Mouse (Mus musculus) hindbrain, embryonic 14.5 days (tissue): ENCODE results near the gene Gm20521. TPM values are rescaled to one million over a fixed set of nuclear protein-coding genes. Genes with fewer than 3 reads are reported as not detected.

ENCODE experiments used
- ATAC-seq: fragments of 200-750 bp; cut with Nextera tagmentation; 2 replicates; pipeline ENCODE4 v1.8.0; 2017; ENCODE audit warnings: moderate number of reproducible peaks, mild to moderate bottlenecking, moderate TSS enrichment, moderate library complexity; ENCODE audit not compliant: low FRiP score
- DNase-seq: peaks from one replicate; pipeline ENCODE4 v3.0.0-alpha.2; 2015; ENCODE audit warnings: low spot score
- H3K27ac ChIP-seq: fragments of 300-500 bp; sonication (generic); 2 replicates; pipeline ENCODE4 v1.5.1; 2014; ENCODE audit warnings: mild to moderate bottlenecking, moderate library complexity
- H3K27me3 ChIP-seq: fragments of 300-500 bp; sonication (generic); 2 replicates; pipeline ENCODE4 v1.6.1; 2014; ENCODE audit warnings: mild to moderate bottlenecking, low read length, mixed read lengths; ENCODE audit not compliant: control insufficient read depth, insufficient read depth
- H3K36me3 ChIP-seq: fragments of 300-500 bp; sonication (generic); replicated peaks from 2 replicates; pipeline ENCODE4 v1.6.1; 2014; ENCODE audit not compliant: control insufficient read depth, insufficient read depth
- H3K4me1 ChIP-seq: fragments of 300-500 bp; sonication (generic); replicated peaks from 2 replicates; pipeline ENCODE4 v1.6.1; 2014; ENCODE audit warnings: antibody characterized with exemption, low read length, mixed read lengths; ENCODE audit not compliant: control insufficient read depth, insufficient read depth
- H3K4me2 ChIP-seq: fragments of 300-500 bp; sonication (generic); replicated peaks from 2 replicates; pipeline ENCODE4 v1.6.1; 2014; ENCODE audit warnings: mild to moderate bottlenecking, moderate library complexity
- H3K4me3 ChIP-seq: fragments of 300-500 bp; sonication (generic); replicated peaks from 2 replicates; pipeline ENCODE4 v1.5.1; 2014; ENCODE audit warnings: mild to moderate bottlenecking, low read length
- H3K9ac ChIP-seq: fragments of 300-500 bp; sonication (generic); 2 replicates; pipeline ENCODE4 v1.6.1; 2014
- H3K9me3 ChIP-seq: fragments of 300-500 bp; sonication (generic); 2 replicates; pipeline ENCODE4 v1.6.1; 2016; ENCODE audit warnings: low read length; ENCODE audit not compliant: control insufficient read depth
- WGBS: fragments of 180-500 bp; shearing (Covaris S2); extraction: QIAGEN DNeasy Blood & Tissue Kit; methylation state at CpG from one replicate; pipeline ENCODE4 v1.1.7; 2014; 5-methylcytosine and 5-hydroxymethylcytosine counted together
- polyA plus RNA-seq: library from polyadenylated mRNA; unstranded; fragments of >200 nt; fragmentation: Nextera tagmentation; extraction: Ambion mirVana; gene quantifications from 2 replicates; pipeline ENCODE4 v1.2.1, GENCODE M21; 2014

Gene Gm20521
- polyA plus RNA-seq, 1 experiment from 2014 or later: not detected

DNA sequence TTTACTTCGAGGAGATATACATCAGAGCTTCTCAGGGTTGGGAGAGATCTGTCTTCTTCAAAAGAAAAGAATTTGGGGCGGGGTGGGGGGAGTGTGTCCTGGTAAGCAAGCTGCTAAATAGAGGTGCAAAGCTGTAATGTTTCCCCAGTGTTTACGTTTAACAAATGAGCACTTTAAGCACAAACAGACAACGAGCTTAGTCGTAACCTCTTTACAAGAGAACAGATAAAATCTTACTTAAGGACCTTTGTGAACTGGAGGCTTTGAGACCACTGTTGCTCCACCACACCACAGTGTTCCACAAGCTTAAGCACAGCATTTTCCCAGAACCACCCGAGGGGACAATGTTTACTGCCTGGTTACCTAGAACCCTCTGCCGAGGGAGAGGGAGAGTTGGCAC lies 44.1 kb downstream of the Gm20521 start:
- Histone ChIP-seq H3K4me1 (peaks cover 20% of the 10 kb centered on the region; the same call in 1 of the 2 replicates), H3K9ac (0 out of 2 replicates have a peak overlapping the region, but pooled peaks have one; percentile 74), H3K36me3 (no peaks in the 10 kb centered on the region), H3K27me3 (no peaks in the 10 kb centered on the region), H3K9me3 (no peaks in the 10 kb centered on the region), H3K4me2 (peak overlapping the region; percentile 83), H3K27ac (peak overlapping the region; percentile 83), H3K4me3 (peak overlapping the region; percentile 45; the same call in 1 of the 2 replicates)
- no peak for ATAC-seq
- DNase-seq: no peak
- 16% methylated on average over 7 of the region's 7 CpGs for WGBS

DNA sequence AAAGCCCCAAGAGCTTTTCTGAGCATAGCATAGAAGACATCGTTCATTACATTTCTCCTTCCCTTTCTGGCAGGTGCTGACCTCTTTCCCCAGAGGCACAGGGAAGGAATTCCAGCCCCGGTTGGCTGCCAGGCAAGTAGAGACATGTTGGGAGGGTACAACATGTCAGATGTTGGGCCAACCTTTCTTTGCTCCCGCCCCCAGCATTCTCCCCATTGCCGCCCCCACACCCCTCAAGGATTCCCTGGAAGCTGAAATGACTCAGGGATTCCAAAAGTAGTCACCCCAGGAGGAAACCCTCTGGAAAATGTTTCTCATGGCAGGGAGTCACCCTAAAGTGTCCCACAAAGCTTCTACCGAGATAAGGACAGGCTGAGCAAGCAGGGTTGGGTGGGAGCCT lies 46.6 kb downstream of the Gm20521 start:
- Histone ChIP-seq H3K36me3 (no peaks in the 10 kb centered on the region), H3K4me3 (no peak overlapping the region), H3K4me1 (peaks cover 24% of the 10 kb centered on the region), H3K27me3 (no peaks in the 10 kb centered on the region), H3K27ac (no peak overlapping the region), H3K4me2 (no peak overlapping the region), H3K9me3 (no peaks in the 10 kb centered on the region), H3K9ac (no peak overlapping the region)
- WGBS: 71% methylated on average over 5 of the region's 5 CpGs
- ATAC-seq (no peak), DNase-seq (no peak)

DNA sequence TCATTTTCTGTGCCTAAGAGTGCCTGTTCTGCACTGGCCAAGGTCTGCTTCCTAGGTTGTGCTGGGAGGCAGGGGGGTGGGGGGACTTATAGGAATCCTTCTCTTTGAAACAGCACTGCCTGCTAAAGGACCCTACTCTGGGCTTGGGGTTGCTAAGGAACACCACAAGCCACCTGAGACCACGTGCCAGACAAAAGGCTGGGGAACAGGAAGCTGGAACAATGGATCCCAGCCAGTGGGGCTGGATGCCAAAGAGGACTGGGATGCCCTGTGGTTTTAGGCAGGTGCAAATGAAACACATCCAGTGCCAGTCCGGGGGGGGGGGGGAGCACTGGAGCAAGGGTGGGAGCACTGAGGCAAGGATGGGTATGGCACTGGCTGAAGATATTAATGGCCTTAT lies 47.2 kb downstream of the Gm20521 start:
- Histone ChIP-seq H3K27me3 (no peaks in the 10 kb centered on the region), H3K27ac (0 out of 2 replicates have a peak overlapping the region, but pooled peaks have one; percentile 17), H3K9me3 (no peaks in the 10 kb centered on the region), H3K4me3 (no peak overlapping the region), H3K4me2 (no peak overlapping the region), H3K9ac (no peak overlapping the region), H3K36me3 (no peaks in the 10 kb centered on the region), H3K4me1 (peaks cover 22% of the 10 kb centered on the region)
- 19% methylated on average over 2 of the region's 2 CpGs for WGBS
- DNase-seq (no peak), ATAC-seq (no peak)

DNA sequence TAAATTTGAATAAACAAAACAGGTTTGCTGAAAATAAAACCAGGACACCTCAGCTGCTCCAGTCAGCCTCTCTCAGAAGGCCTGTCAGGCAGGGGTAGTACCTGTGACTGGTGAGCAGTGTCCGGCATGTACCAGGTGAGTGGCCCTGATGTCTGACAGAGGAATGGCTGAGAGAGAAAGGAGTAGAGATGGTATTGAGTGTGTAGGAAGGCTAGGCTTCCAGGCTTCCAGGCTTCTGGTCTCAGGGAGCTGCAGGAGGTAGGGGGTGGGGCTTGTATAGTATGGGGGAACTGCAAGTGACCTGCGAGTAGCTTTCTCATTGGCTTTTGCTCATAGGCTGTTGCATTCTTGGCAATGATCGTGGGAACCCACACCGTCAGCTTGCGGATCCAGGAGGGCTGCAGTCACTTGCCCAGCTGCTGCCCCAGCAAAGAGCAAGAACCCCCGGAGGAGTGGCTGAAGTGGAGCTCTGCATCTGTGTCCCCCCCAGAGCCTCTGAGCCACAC lies 49.5 kb downstream of the Gm20521 start, which contains the start of gene Il25:
Gene Il25, plus strand, starts transcription at position 51 of the 506 bp plus-strand sequence.
- Histone ChIP-seq H3K4me3 (no peak within 1 kb of the TSS), H3K27ac (no peak within 1 kb of the TSS), H3K9ac (no peak within 1 kb of the TSS), H3K4me1 (peaks cover 18% of the 10 kb centered on the region), H3K4me2 (peak within 1 kb of the TSS; percentile 20; the same call in 1 of the 2 replicates), H3K9me3 (no peaks in the 10 kb centered on the region), H3K27me3 (no peaks in the 10 kb centered on the region), H3K36me3 (no peaks in the 10 kb centered on the region)
- DNase-seq (peak; percentile 40), ATAC-seq (no peak)
- 32% methylated on average over 6 of the region's 6 CpGs for WGBS

DNA sequence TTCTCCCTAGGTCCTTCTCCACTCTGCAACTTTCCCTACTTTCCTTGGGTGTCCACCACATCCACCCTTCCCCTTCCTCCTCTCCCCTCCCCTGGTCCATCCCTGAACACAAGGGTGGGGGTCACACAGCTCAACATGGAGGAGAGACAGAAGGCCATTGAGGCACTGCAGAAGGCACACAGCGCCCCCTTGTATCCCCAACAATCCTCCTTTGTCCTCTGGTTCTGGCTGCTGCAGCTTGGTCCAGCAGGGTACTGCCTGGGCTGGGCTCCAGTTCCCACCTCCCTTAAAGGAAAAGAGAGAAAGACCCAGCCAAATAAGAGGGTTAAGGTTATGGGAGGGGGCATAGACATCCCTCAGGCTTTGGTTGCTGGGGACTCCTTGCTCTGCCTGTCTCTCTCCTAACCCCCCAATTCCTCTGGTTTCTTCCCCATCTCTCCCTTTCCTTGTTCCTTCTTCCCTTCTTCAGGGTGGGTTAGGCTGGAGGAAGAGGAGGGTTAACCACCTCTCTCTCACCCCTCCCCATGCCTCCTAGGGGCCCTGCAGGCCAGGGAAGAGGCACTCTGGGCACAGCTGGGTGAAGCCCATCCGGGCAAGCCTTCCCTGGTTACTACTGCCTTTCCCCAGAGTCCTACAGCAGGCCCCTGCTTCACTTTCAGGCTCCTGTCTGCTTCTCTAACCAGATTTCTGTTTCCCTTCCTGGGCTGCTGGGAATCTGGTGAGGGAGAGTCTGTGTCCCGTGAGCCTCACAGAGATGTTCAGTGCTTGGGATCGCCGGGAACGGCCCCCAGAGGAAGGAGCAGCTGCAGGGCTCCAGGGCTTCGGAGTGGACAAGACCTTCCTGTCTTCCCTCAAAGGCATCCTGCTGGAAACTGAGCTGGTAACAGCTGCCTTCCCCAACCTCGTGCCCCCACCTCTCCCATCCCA lies 52.9 kb downstream of the Gm20521 start, which contains the start of gene Cmtm5:
Gene Cmtm5, plus strand, starts transcription at position 358 of the 927 bp plus-strand sequence.
- peak within 1 kb of the TSS; percentile 50; the same call in 1 of the 2 replicates for H3K27ac ChIP-seq
- H3K36me3 ChIP-seq: no peaks in the 10 kb centered on the region
- H3K4me1 ChIP-seq: peaks cover 11% of the 10 kb centered on the region
- peak within 1 kb of the TSS; percentile 32 for H3K9ac ChIP-seq
- no peaks in the 10 kb centered on the region for H3K9me3 ChIP-seq
- H3K27me3 ChIP-seq: no peaks in the 10 kb centered on the region
- peak; percentile 63; the same call in 1 of the 2 replicates for ATAC-seq
- 0 out of 2 replicates have a peak within 1 kb of the TSS, but pooled peaks have one; percentile 9 for H3K4me2 ChIP-seq
- no peak for DNase-seq
- 29% methylated on average over 8 of the region's 8 CpGs for WGBS
- H3K4me3 ChIP-seq: no peak within 1 kb of the TSS; the same call in 1 of the 2 replicates

DNA sequence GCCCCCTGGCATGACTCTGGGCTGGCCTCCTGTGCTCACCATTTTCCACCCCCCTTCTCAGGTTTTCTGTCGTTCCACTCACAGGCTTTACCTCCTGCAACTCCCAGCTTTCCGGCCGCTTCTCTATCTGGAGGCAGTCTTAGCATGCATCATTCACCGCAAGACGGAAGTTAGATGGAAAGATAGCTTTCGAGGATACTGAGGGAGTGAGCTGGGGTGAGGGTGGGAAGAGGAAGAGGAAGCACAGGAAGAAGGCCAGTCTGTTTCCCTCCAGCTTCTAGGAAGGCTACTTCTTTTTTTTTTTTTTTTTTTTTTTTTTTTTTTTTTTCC lies 53.6 kb downstream of the Gm20521 start:
- H3K9ac ChIP-seq: peak overlapping the region; percentile 32
- no peaks in the 10 kb centered on the region for H3K9me3 ChIP-seq
- no peaks in the 10 kb centered on the region for H3K36me3 ChIP-seq
- peaks cover 11% of the 10 kb centered on the region for H3K4me1 ChIP-seq
- 66% methylated on average over 6 of the region's 6 CpGs for WGBS
- H3K27ac ChIP-seq: peak overlapping the region; percentile 50; the same call in 1 of the 2 replicates
- no peak overlapping the region; the same call in 1 of the 2 replicates for H3K4me3 ChIP-seq
- no peak for DNase-seq
- H3K27me3 ChIP-seq: no peaks in the 10 kb centered on the region
- H3K4me2 ChIP-seq: 0 out of 2 replicates have a peak overlapping the region, but pooled peaks have one; percentile 9
- no peak for ATAC-seq

DNA sequence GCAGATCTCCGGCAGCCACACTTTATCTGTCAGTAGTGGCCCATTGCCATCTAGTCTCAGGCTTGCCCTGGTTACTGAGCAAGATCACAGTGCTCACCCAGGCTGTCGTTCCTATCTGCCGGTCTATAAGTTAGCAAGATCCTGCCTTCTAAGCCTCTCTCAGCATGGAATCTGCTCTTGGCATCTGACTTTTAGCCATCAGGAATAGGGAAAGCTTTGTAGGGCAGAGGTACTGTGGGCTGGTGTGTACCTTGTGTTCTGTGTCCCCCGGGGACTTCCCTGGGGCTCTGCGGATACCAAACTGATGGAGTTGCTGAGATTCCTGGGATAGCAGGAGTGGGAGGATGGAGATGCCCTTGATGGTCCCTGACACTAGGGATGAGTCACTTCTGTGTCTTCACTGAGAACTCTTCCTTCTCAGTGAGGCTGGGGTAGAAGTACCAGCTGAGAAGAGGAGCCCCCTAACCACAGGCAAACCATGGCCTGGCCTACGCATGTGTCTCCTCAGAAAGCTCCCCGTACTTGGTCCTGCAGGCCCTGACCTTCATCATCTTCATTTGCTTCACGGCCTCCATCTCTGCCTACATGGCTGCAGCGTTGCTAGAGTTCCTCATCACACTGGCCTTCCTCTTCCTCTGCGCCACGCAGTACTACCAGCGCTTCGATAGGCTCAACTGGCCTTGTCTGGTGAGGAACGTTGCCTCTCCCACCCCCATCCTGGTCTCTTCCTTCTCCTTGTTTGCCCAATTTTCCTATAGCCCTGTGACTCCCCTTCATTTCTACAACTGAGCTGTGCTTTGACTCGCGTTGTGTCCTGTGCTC lies 54.3 kb downstream of the Gm20521 start:
- DNase-seq (no peak), ATAC-seq (no peak)
- H3K4me2 ChIP-seq: no peak overlapping the region
- no peak overlapping the region for H3K4me3 ChIP-seq
- no peak overlapping the region for H3K27ac ChIP-seq
- H3K4me1 ChIP-seq: peaks cover 11% of the 10 kb centered on the region
- 92% methylated on average over 16 of the region's 16 CpGs for WGBS
- H3K9ac ChIP-seq: no peak overlapping the region
- no peaks in the 10 kb centered on the region for H3K36me3 ChIP-seq
- H3K9me3 ChIP-seq: no peaks in the 10 kb centered on the region
- no peaks in the 10 kb centered on the region for H3K27me3 ChIP-seq

DNA sequence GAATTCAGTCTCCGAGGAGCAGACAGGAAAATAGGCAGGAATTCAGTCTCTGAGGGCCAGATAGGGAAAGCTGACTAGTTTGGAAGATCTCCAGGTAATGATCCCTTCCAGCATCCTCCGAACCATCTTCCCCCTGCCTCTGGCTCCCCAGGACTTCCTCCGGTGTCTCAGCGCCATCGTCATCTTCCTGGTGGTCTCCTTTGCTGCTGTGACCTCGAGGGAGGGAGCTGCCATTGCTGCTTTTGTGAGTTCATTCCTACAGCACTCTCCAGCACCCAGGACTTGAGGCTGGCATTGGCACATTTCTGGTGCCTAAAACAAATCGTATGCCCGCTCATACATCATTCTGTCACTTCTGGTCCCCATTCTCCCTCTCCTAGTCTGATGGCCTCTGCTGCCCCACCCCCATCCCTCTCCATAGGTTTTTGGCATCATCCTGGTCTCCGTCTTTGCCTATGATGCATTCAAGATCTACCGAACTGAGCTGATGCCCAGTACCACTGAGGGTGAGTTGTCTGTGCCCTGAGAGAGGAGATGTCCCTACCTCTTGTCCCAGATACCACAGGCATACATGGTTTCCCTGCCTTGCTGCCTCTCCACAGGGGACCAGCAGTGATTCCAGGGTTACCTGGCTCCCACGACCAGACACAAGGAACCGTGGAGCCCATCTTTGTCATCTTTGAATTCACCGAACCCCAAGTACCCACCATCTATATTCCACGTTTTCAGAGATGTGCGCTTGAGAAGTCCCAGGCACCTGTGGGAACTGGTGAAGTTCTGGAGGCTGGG lies 55.4 kb downstream of the Gm20521 start:
- no peak for ATAC-seq
- 77% methylated on average over 15 of the region's 15 CpGs for WGBS
- H3K9ac ChIP-seq: no peak overlapping the region
- no peak overlapping the region for H3K4me2 ChIP-seq
- no peaks in the 10 kb centered on the region for H3K36me3 ChIP-seq
- no peak for DNase-seq
- no peak overlapping the region for H3K27ac ChIP-seq
- H3K27me3 ChIP-seq: no peaks in the 10 kb centered on the region
- peaks cover 7% of the 10 kb centered on the region for H3K4me1 ChIP-seq
- H3K4me3 ChIP-seq: no peak overlapping the region
- no peaks in the 10 kb centered on the region for H3K9me3 ChIP-seq
